Mouse (Mus musculus) hindbrain, embryonic 12.5 days (tissue): ENCODE measurements around the gene Znrf2. TPM values are rescaled to one million over a fixed set of nuclear protein-coding genes. Genes with fewer than 3 reads are reported as not detected.

Source experiments
- ATAC-seq: fragments of 200-750 bp; cut with Nextera tagmentation; 2 replicates; pipeline ENCODE4 v1.8.0; 2017; ENCODE audit warnings: moderate TSS enrichment; ENCODE audit not compliant: low FRiP score
- H3K27ac ChIP-seq: fragments of 300-500 bp; sonication (generic); 2 replicates; pipeline ENCODE4 v1.5.1; 2016; ENCODE audit warnings: mild to moderate bottlenecking
- H3K27me3 ChIP-seq: fragments of 300-500 bp; sonication (generic); 2 replicates; pipeline ENCODE4 v1.6.1; 2016; ENCODE audit warnings: mild to moderate bottlenecking
- H3K36me3 ChIP-seq: fragments of 300-500 bp; sonication (generic); 2 replicates; pipeline ENCODE4 v1.6.1; 2016; ENCODE audit warnings: mild to moderate bottlenecking
- H3K4me1 ChIP-seq: fragments of 300-500 bp; sonication (generic); 2 replicates; pipeline ENCODE4 v1.6.1; 2016
- H3K4me2 ChIP-seq: fragments of 300-500 bp; sonication (generic); replicated peaks from 2 replicates; pipeline ENCODE4 v1.6.1; 2016; ENCODE audit warnings: mild to moderate bottlenecking
- H3K4me3 ChIP-seq: fragments of 300-500 bp; sonication (generic); 2 replicates; pipeline ENCODE4 v1.5.1; 2016; ENCODE audit warnings: mild to moderate bottlenecking
- H3K9ac ChIP-seq: fragments of 300-500 bp; sonication (generic); 2 replicates; pipeline ENCODE4 v1.6.1; 2016; ENCODE audit warnings: mild to moderate bottlenecking, moderate library complexity
- H3K9me3 ChIP-seq: fragments of 300-500 bp; sonication (generic); replicated peaks from 2 replicates; pipeline ENCODE4 v1.6.1; 2016; ENCODE audit warnings: mild to moderate bottlenecking
- WGBS: fragments of 180-500 bp; shearing (Covaris S2); methylation state at CpG from one replicate; pipeline ENCODE4 v1.1.7; 2016; 5-methylcytosine and 5-hydroxymethylcytosine counted together
- polyA plus RNA-seq: library from polyadenylated mRNA; unstranded; fragments of >200 nt; fragmentation: Nextera tagmentation; extraction: Ambion mirVana; gene quantifications from 2 replicates; pipeline ENCODE4 v1.2.1, GENCODE M21; 2016

Znrf2 gene
- polyA plus RNA-seq, 1 experiment from 2014 or later, result 4.1 TPM

- H3K4me2 ChIP-seq, result no peak overlapping the region
- WGBS, result 93% methylated on average over 3 of the region's 3 CpGs
- H3K9ac ChIP-seq, result no peak overlapping the region
- no peaks in the 10 kb centered on the region for H3K36me3 ChIP-seq
- H3K27ac ChIP-seq, result no peak overlapping the region
- no peaks in the 10 kb centered on the region for H3K4me1 ChIP-seq
- H3K9me3 ChIP-seq, result no peaks in the 10 kb centered on the region
- H3K4me3 ChIP-seq, result no peak overlapping the region
- H3K27me3 ChIP-seq, result no peaks in the 10 kb centered on the region
- ATAC-seq, result no peak
Observed at GRCm38 (mm10) chr6:54891384-54891783, 74.7 kb downstream of the Znrf2 start.

- Histone ChIP-seq H3K9me3 (no peaks in the 10 kb centered on the region), H3K4me1 (no peaks in the 10 kb centered on the region), H3K27me3 (no peaks in the 10 kb centered on the region), H3K9ac (no peak overlapping the region), H3K4me2 (no peak overlapping the region), H3K4me3 (no peak overlapping the region), H3K27ac (no peak overlapping the region), H3K36me3 (no peaks in the 10 kb centered on the region)
- no peak for ATAC-seq
- WGBS, result 87% methylated on average over 2 of the region's 2 CpGs
Observed at GRCm38 (mm10) chr6:54900256-54900655, 83.5 kb downstream of the Znrf2 start.

- ATAC-seq, result no peak
Observed at GRCm38 (mm10) chr6:54902547-54902946, 85.8 kb downstream of the Znrf2 start.

GRCm38 (mm10) chr6:54906053-54907040 is 89.6 kb downstream of the Znrf2 start:
- Histone ChIP-seq H3K4me1 (no peaks in the 10 kb centered on the region), H3K9ac (no peak overlapping the region), H3K27ac (no peak overlapping the region), H3K4me3 (no peak overlapping the region), H3K27me3 (no peaks in the 10 kb centered on the region), H3K9me3 (no peaks in the 10 kb centered on the region), H3K36me3 (no peaks in the 10 kb centered on the region), H3K4me2 (no peak overlapping the region)
- 90% methylated on average over 10 of the region's 10 CpGs for WGBS
- ATAC-seq, result no peak

More at GRCm38 (mm10) chr6:54902547-54902946, 85.8 kb downstream of the Znrf2 start:
- H3K36me3 ChIP-seq, result no peaks in the 10 kb centered on the region
- H3K4me1 ChIP-seq, result no peaks in the 10 kb centered on the region
- H3K27me3 ChIP-seq, result no peaks in the 10 kb centered on the region
- no peak overlapping the region for H3K4me3 ChIP-seq
- WGBS, result 92% methylated on average over 2 of the region's 2 CpGs
- H3K9me3 ChIP-seq, result no peaks in the 10 kb centered on the region
- no peak overlapping the region for H3K27ac ChIP-seq
- no peak overlapping the region for H3K4me2 ChIP-seq
- no peak overlapping the region for H3K9ac ChIP-seq

GRCm38 (mm10) chr6:54914977-54915376 is 98.3 kb downstream of the Znrf2 start:
- Histone ChIP-seq H3K27ac (no peak overlapping the region), H3K4me3 (no peak overlapping the region), H3K27me3 (no peaks in the 10 kb centered on the region), H3K4me2 (no peak overlapping the region), H3K4me1 (no peaks in the 10 kb centered on the region), H3K36me3 (no peaks in the 10 kb centered on the region), H3K9me3 (no peaks in the 10 kb centered on the region), H3K9ac (no peak overlapping the region)
- 89% methylated on average over 4 of the region's 4 CpGs for WGBS
- no peak for ATAC-seq

GRCm38 (mm10) chr6:54916163-54916562 is 99.4 kb downstream of the Znrf2 start:
- no peak overlapping the region for H3K9ac ChIP-seq
- no peaks in the 10 kb centered on the region for H3K9me3 ChIP-seq
- H3K27me3 ChIP-seq, result no peaks in the 10 kb centered on the region
- H3K27ac ChIP-seq, result no peak overlapping the region
- no peaks in the 10 kb centered on the region for H3K4me1 ChIP-seq
- no peaks in the 10 kb centered on the region for H3K36me3 ChIP-seq
- no peak for ATAC-seq
- no peak overlapping the region for H3K4me3 ChIP-seq
- WGBS, result 69% methylated on average over 4 of the region's 4 CpGs
- no peak overlapping the region for H3K4me2 ChIP-seq

- Histone ChIP-seq H3K36me3 (no peaks in the 10 kb centered on the region), H3K27me3 (no peaks in the 10 kb centered on the region), H3K4me1 (no peaks in the 10 kb centered on the region), H3K9me3 (no peaks in the 10 kb centered on the region), H3K4me3 (no peak overlapping the region), H3K4me2 (no peak overlapping the region), H3K9ac (no peak overlapping the region), H3K27ac (no peak overlapping the region)
- 83% methylated on average over 4 of the region's 4 CpGs for WGBS
- ATAC-seq, result no peak
Observed at GRCm38 (mm10) chr6:54916941-54917340, 100.2 kb downstream of the Znrf2 start.

GRCm38 (mm10) chr6:54917523-54917922 is 100.8 kb downstream of the Znrf2 start:
- Histone ChIP-seq H3K9me3 (no peaks in the 10 kb centered on the region), H3K4me3 (no peak overlapping the region), H3K4me2 (no peak overlapping the region), H3K27ac (no peak overlapping the region), H3K4me1 (no peaks in the 10 kb centered on the region), H3K36me3 (no peaks in the 10 kb centered on the region), H3K9ac (no peak overlapping the region), H3K27me3 (no peaks in the 10 kb centered on the region)
- ATAC-seq, result no peak
- WGBS, result 48% methylated on average over 4 of the region's 4 CpGs

GRCm38 (mm10) chr6:54918521-54918920 is 101.8 kb downstream of the Znrf2 start:
- 90% methylated on average over 5 of the region's 5 CpGs for WGBS
- H3K27me3 ChIP-seq, result no peaks in the 10 kb centered on the region
- no peaks in the 10 kb centered on the region for H3K36me3 ChIP-seq
- H3K4me2 ChIP-seq, result no peak overlapping the region
- no peaks in the 10 kb centered on the region for H3K9me3 ChIP-seq
- no peak overlapping the region for H3K27ac ChIP-seq
- no peaks in the 10 kb centered on the region for H3K4me1 ChIP-seq
- H3K4me3 ChIP-seq, result no peak overlapping the region
- H3K9ac ChIP-seq, result no peak overlapping the region
- ATAC-seq, result no peak

- no peak for ATAC-seq
Observed at GRCm38 (mm10) chr6:54924538-54924937, 107.8 kb downstream of the Znrf2 start.

GRCm38 (mm10) chr6:54925736-54926440 is 109.2 kb downstream of the Znrf2 start:
- ATAC-seq, result no peak
- Histone ChIP-seq H3K27ac (no peak overlapping the region), H3K4me3 (no peak overlapping the region), H3K27me3 (no peaks in the 10 kb centered on the region; the same call in 1 of the 2 replicates), H3K4me2 (no peak overlapping the region), H3K9me3 (no peaks in the 10 kb centered on the region), H3K9ac (no peak overlapping the region), H3K36me3 (no peaks in the 10 kb centered on the region), H3K4me1 (no peaks in the 10 kb centered on the region)
- 78% methylated on average over 7 of the region's 7 CpGs for WGBS

More at GRCm38 (mm10) chr6:54924538-54924937, 107.8 kb downstream of the Znrf2 start:
- Histone ChIP-seq H3K9me3 (no peaks in the 10 kb centered on the region), H3K36me3 (no peaks in the 10 kb centered on the region), H3K27ac (no peak overlapping the region), H3K4me1 (no peaks in the 10 kb centered on the region), H3K4me2 (no peak overlapping the region), H3K4me3 (no peak overlapping the region), H3K27me3 (no peaks in the 10 kb centered on the region; the same call in 1 of the 2 replicates), H3K9ac (no peak overlapping the region)
- 91% methylated on average over 16 of the region's 16 CpGs for WGBS

- ATAC-seq, result no peak
- H3K36me3 ChIP-seq, result no peaks in the 10 kb centered on the region
- H3K9me3 ChIP-seq, result no peaks in the 10 kb centered on the region
- H3K4me1 ChIP-seq, result no peaks in the 10 kb centered on the region
- H3K27ac ChIP-seq, result no peak overlapping the region
- no peak overlapping the region for H3K9ac ChIP-seq
- no peak overlapping the region for H3K4me3 ChIP-seq
- WGBS, result 72% methylated on average over 2 of the region's 2 CpGs
- no peaks in the 10 kb centered on the region; the same call in 1 of the 2 replicates for H3K27me3 ChIP-seq
- H3K4me2 ChIP-seq, result no peak overlapping the region
Observed at GRCm38 (mm10) chr6:54926899-54927298, 110.2 kb downstream of the Znrf2 start.
